In genomic region chr16:23225069-23225721, GRCm38 (mm10) we compare ENCODE assay signal across 8 mouse cellular contexts. TPM values are rescaled to one million over a fixed set of nuclear protein-coding genes. Genes with fewer than 3 reads are reported as not detected.
DNase-seq lines count a peak whose midpoint lies in the region; ATAC-seq and TF ChIP-seq lines count a peak whose summit lies in the region.

No protein-coding gene starts in this region.

- no peaks in the 10 kb centered on the region for H3K36me3 ChIP-seq in ES-Bruce4 (ENCODE audit: control insufficient read depth, insufficient read depth, low read length, poor library complexity, severe bottlenecking)
- no peaks in the 10 kb centered on the region for H3K36me3 ChIP-seq in heart, embryonic 11.5 days (ENCODE audit: control insufficient read depth, insufficient read depth, low read length)
- H3K36me3 ChIP-seq in lung, postnatal 0 days (ENCODE audit: insufficient read depth, low read length): no peaks in the 10 kb centered on the region

- H3K9ac ChIP-seq in ES-Bruce4 (ENCODE audit: low read depth, poor library complexity, severe bottlenecking): peak overlapping the region; percentile 76
- peak overlapping the region; percentile 88 for H3K9ac ChIP-seq in heart, embryonic 11.5 days (ENCODE audit: low read depth, low read length)
- peak overlapping the region; percentile 75 for H3K9ac ChIP-seq in lung, postnatal 0 days (replicated peaks; ENCODE audit: low read depth)

- TF ChIP-seq CTCF in ES-Bruce4 (IDR thresholded peaks at IDR 0.05; ENCODE audit: low read depth, low read length): no peak
- no peak for TF ChIP-seq CTCF in lung, postnatal 0 days (IDR thresholded peaks at IDR 0.05)

- no peak for TF ChIP-seq EP300 in ES-Bruce4 (IDR thresholded peaks at IDR 0.05; ENCODE audit: insufficient read depth, low read depth, low read length)
- TF ChIP-seq EP300 in lung, postnatal 0 days (IDR thresholded peaks at IDR 0.05): no peak

- 0 out of 2 replicates have a peak, but pooled peaks have one; percentile 68 for ATAC-seq in heart, embryonic 11.5 days (replicated peaks; ENCODE audit: insufficient number of reproducible peaks, low FRiP score, low TSS enrichment)
- peak; percentile 58 for ATAC-seq in lung, postnatal 0 days
- no peak for ATAC-seq in monocyte, adult 5-6 weeks (replicated peaks; ENCODE audit: insufficient number of reproducible peaks, low FRiP score, low TSS enrichment, poor library complexity, severe bottlenecking)

- peak overlapping the region; percentile 77 for H3K4me2 ChIP-seq in heart, embryonic 11.5 days
- peak overlapping the region; percentile 94 for H3K4me2 ChIP-seq in lung, postnatal 0 days (replicated peaks; ENCODE audit: low read depth, low read length)

- H3K4me3 ChIP-seq in ES-Bruce4 (ENCODE audit: low read depth, low read length): peak overlapping the region; percentile 75
- H3K4me3 ChIP-seq in heart, embryonic 11.5 days (ENCODE audit: low read depth, low read length): peak overlapping the region; percentile 74
- peak overlapping the region; percentile 84 for H3K4me3 ChIP-seq in lung, postnatal 0 days (ENCODE audit: low read depth, low read length)

- no peaks in the 10 kb centered on the region for H3K27me3 ChIP-seq in ES-Bruce4 (ENCODE audit: control insufficient read depth, insufficient read depth, low read length, poor library complexity, severe bottlenecking)
- H3K27me3 ChIP-seq in heart, embryonic 11.5 days (ENCODE audit: control insufficient read depth, insufficient read depth, low read length): peaks cover 4% of the 10 kb centered on the region; the same call in 1 of the 2 replicates
- no peaks in the 10 kb centered on the region for H3K27me3 ChIP-seq in lung, postnatal 0 days (replicated peaks; ENCODE audit: insufficient read depth, low read length)

- TF ChIP-seq POLR2A in ES-Bruce4 (IDR thresholded peaks at IDR 0.05; ENCODE audit: insufficient read depth, low read length): no peak

- H3K4me1 ChIP-seq in ES-Bruce4 (ENCODE audit: control insufficient read depth, insufficient read depth, low read length): no peaks in the 10 kb centered on the region
- peaks cover 8% of the 10 kb centered on the region for H3K4me1 ChIP-seq in heart, embryonic 11.5 days (ENCODE audit: control insufficient read depth, insufficient read depth, low read length)
- peaks cover 11% of the 10 kb centered on the region for H3K4me1 ChIP-seq in lung, postnatal 0 days (ENCODE audit: insufficient read depth, low read depth, low read length)

- peak overlapping the region; percentile 5; the same call in 1 of the 2 replicates for H3K27ac ChIP-seq in ES-Bruce4 (ENCODE audit: insufficient read depth, low read length)
- H3K27ac ChIP-seq in heart, embryonic 11.5 days (ENCODE audit: low read depth, low read length): peak overlapping the region; percentile 81
- peak overlapping the region; percentile 94 for H3K27ac ChIP-seq in lung, postnatal 0 days (ENCODE audit: low read length)

- no peaks in the 10 kb centered on the region for H3K9me3 ChIP-seq in ES-Bruce4 (replicated peaks; ENCODE audit: control insufficient read depth, insufficient read depth, low read length, poor library complexity, severe bottlenecking)
- no peaks in the 10 kb centered on the region for H3K9me3 ChIP-seq in heart, embryonic 11.5 days (replicated peaks; ENCODE audit: control insufficient read depth, low read length)
- no peaks in the 10 kb centered on the region for H3K9me3 ChIP-seq in lung, postnatal 0 days (ENCODE audit: low read length)

- WGBS in heart, embryonic 11.5 days (ENCODE audit: insufficient replicate concordance): under 1% methylated on average over 45 of the region's 46 CpGs
- 3% methylated on average over 36 of the region's 46 CpGs for WGBS in lung, postnatal 0 days

- peak; percentile 65 for DNase-seq in B cell, adult 2 months
- DNase-seq in embryo, embryonic 11.5 days (ENCODE audit: low read depth, low spot score): peak; percentile 45
- peak; percentile 56 for DNase-seq in kidney, postnatal 14 days
- DNase-seq in lung, postnatal 0 days (ENCODE audit: low spot score): peak; percentile 79
- DNase-seq in retina, postnatal 1 day: peak; percentile 80

RNA-seq across cellular contexts. Expression of gene St6gal1, which starts 0.7 kb away (rescaled TPM):
- polyA plus RNA-seq in ES-Bruce4 (2011; ENCODE audit: insufficient read depth, insufficient read length, low read depth, missing spikeins): 13.9 and 14.0 TPM in 2 replicates
- polyA plus RNA-seq in heart, embryonic 11.5 days (2014; fragmentation: Nextera tagmentation; extraction: Ambion mirVana): 16.3 and 18.5 TPM in 2 replicates
- polyA plus RNA-seq in lung, postnatal 0 days (2015; fragmentation: Nextera tagmentation; extraction: Ambion mirVana): 42.2 and 46.4 TPM in 2 replicates
- 27.2 to 29.6 TPM (median 27.3 TPM) in 3 replicates for total RNA-seq in monocyte, adult 5-6 weeks (2017)

Comparison
In these comparisons a context has a peak if more than half of its experiments do, and no peak if none do; other contexts are left out.
1. H3K27ac ChIP-seq: peak in every context shown above with its lines; median percentile 94 in lung, postnatal 0 days; 81 in heart, embryonic 11.5 days; 5 in ES-Bruce4.